Mouse (Mus musculus) gastrocnemius, adult 8-10 months (tissue): ENCODE results near the gene Tmem165. TPM values are rescaled to one million over a fixed set of nuclear protein-coding genes. Genes with fewer than 3 reads are reported as not detected.
A peak's percentile ranks its signal among the peaks of the same experiment; 100 is the strongest.

ENCODE experiments used
- DNase-seq, 2 experiments: peaks; one replicate each; pipeline ENCODE4 v3.0.0; 2022; ENCODE audit warnings: low spot score in 2 of 2
- total RNA-seq, 4 experiments: library from RNA; stranded (reverse); gene quantifications; 2 replicates each; pipeline ENCODE4 v1.2.4; 2022

Gene Tmem165
- total RNA-seq, 4 experiments from 2014 or later = 12.1 to 14.5 (median 13.7) TPM

GRCm38 (mm10) chr5:76171039-76171438, 12.6 kb upstream of the Tmem165 start:
- DNase-seq = no peak

DNA sequence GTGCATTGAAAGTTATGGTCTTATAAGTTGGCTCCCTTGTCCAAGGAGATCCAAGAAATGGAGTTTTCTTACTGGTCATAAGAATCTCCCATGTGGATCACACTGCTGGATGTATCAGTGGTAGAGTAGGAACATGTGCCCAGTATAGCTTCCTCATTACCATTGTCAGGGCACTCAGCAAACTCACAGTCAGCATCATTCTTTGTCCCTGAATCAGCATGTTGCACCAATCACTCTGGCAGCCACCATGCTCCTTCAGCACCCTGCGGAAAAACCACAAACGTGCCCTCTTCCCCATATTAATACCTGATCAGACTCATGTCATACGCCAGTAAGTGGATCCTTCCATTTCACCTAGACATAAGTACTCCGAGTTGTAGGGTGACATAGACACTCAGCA, 8.6 kb upstream of the Tmem165 start:
- no peak for DNase-seq

DNA sequence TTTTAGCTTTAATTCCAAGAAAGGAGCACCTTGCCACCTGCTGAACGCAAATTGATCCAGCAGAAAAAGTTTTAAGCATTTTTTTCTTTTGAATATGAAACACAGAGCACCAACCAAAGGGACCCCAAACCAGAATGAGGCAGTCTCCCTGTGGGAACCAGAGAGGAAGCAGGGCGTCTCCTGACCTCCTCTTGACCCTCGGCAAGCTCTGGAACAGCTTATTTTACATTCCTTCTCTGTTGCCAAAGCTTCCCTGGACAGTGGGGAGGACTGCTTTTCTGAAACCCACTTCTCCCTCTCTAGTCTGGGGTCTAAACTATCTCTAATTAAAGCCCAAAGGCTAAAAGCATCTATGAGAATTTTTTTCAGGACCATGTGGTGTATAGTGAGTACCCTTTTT, 7.3 kb upstream of the Tmem165 start:
- no peak for DNase-seq

DNA sequence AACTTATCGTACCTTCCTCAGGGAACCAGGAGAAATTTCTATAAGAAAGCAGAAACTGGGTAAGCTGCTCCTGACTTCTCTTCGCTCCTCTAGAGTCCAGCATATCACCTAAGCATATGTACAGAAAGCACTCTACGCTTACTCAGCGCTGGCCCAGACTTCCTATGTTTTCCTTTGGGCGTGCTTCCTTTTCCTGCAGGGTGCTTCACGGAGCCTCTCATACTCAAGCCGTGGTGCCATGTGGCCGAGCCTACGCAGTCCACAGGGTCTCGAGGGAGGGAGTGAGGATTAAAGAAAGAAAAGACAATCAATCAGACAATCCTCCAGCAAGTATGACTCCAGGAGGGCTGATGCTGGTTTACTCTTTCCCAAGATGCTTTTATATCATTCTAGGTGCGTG, 6.8 kb upstream of the Tmem165 start:
- DNase-seq = no peak

DNA sequence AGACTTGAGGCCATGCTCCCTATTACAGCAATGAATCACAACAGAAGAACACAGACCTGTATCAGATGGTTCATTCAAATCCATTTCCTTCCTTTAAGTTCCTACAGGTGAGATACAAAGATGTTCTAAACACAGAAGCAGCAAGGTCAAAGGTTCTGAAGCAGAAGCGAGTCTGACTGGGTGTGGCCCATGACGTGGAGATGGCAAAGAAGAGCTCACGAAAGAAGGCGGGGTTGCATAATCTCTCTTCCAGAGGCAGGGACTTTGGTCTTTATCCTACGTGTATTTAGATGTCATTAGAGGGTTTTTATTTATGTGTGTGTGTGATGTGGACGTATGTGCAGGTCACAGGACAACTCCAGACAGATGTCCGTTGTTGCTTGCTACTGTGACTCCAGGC, 6.0 kb upstream of the Tmem165 start:
- no peak for DNase-seq

DNA sequence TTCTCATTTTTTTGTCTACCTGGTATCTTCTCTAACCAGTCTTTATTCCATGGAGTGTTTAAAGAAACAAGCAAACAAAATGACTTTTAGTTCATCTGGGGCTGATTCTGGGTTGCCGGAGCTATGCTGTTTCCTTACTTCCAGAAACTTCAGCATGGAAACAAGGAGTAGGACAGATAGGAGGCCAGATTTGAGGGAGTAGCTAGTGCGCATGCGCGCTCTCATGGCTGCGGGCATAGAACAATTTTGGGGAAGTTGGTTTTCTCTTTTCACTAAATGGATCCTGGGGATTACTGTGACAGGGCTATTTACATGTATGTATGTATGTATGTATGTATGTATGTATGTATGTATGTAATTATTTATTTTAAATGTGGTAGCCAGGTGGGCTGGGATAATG, 4.5 kb upstream of the Tmem165 start:
- DNase-seq = no peak

- DNase-seq = no peak
These were observed 3.9 kb upstream of the Tmem165 start for GRCm38 (mm10) chr5:76179791-76180190.

DNA sequence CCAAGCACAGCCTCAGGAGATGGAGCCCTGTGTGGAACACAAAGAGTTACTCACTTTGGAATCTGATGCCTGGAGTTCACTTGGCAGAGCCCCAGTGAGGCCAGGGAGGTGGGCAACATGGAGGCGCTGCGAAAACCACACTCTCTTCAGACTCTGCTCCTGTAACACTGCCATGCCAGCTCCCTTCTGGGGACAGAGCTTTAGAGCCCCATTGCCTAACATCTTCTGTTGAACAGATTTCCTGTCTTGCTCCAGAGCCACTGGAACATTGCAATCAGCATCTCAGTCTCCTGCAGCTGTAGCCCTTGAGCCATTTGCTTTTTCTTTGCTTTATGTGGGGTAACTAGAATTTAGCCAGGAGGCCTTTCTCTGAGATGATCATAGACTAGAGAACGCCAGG, 1.4 kb upstream of the Tmem165 start:
- no peak for DNase-seq

DNA sequence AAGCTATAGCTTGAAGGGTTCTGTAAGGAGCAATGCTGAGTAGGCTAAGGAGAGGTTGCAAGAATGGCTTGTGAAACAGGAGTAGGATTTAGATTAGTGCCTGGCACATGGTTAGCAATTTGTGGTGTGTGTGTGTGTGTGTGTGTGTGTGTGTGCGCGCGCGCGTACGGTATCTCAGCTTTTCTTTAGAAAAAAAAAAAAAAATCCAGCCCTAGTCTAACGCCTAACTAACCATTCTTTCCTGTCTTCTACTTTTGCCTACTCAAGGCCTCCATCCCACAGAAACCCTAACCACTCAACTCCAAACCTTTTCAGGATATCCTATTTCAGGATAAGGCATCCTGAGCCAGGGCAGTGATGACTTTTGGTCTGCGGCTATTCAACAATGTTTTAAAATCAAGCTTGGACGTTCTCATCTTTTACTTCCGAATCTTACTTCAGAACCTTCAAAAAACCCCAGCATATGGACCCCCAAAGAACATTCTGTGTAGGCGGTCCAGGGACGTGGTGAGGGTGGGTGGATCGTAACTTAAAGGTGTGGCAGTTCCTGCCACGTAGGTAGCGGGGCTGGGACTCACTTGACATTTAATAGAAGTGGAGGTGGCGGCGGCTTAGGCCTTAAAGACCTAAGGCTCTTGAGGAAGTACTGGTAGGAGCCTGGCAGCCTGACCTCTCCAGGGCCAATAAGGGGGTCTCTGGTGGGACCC, 484 bp upstream of the Tmem165 start:
- no peak for DNase-seq

DNA sequence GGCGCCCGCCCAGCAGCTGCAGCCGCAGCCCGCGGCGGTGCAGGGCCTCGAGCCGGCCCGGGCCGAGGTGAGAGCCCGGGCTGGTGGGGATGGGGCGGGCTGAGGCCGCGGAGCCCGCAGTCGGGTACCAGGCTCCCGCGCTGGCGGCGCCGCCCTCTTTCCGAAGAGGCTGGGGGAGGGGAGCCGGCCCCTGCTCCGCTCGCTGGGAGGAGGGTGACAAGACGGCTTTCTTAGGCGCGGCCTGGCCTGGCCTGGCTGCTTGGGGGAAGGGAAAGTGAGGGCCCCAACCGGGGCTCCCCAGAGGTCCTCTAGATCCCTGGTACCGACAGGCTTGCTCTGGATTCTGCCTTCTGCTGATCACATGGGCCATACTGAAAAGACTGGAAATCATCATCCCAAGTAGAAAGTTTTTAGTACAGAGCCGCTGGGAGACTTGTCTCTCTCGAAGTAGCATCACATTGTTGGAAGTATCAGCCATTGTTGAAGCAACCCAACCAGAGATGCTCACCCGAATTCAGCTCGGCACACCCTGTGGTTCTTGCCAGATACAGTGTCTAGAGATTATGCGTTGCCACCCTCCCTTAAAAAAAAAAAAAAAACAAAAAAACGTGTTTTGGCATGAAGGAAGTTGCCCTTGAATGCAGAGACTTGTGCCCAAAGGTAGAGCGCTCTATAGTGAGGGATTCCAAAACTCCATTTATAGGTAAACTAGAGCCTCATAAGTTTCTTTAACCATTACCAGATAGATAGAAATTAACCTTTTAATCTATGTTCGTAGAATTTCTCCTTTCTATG, 803 bp downstream of the Tmem165 start:
- DNase-seq = peak; percentile 20 to 30

- DNase-seq = no peak
These were observed 4.2 kb downstream of the Tmem165 start for GRCm38 (mm10) chr5:76187885-76188284.

GRCm38 (mm10) chr5:76190609-76191008, 6.9 kb downstream of the Tmem165 start:
- DNase-seq = no peak

- DNase-seq = no peak
These were observed 9.4 kb downstream of the Tmem165 start for GRCm38 (mm10) chr5:76193075-76193474.

DNA sequence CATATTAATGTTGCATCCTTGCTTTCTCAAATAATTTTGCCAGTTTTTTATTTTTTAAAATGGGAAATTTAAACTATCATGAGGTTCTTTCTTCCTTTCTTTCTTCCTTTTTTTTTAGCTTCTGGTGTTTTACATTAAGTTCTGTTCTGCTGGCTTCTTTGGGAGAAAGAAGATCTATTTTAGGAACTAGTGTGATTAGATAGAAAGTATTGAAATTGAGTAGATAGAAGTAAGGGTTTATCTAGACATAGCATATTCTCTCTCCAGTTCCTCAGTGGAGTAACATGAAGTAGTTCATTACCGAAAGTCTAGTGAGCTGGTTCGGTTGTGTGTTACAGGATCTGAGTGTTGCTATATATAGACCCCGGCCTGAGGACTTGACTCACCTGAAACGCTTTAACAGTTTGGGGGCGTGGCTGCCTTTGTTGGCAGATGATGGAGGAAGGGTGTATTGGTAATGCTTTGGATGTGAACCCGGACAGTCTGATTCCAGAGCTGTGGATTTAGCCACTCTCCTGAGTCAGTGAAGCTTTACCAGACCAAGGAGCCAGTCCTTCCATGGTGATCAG, 10.8 kb downstream of the Tmem165 start:
- no peak for DNase-seq

- DNase-seq = no peak
These were observed 15.7 kb downstream of the Tmem165 start for GRCm38 (mm10) chr5:76199346-76199745.

- DNase-seq = no peak
These were observed 19.5 kb downstream of the Tmem165 start for GRCm38 (mm10) chr5:76203171-76203570.

- DNase-seq = no peak
These were observed 22.2 kb downstream of the Tmem165 start for GRCm38 (mm10) chr5:76205886-76206285.

DNA sequence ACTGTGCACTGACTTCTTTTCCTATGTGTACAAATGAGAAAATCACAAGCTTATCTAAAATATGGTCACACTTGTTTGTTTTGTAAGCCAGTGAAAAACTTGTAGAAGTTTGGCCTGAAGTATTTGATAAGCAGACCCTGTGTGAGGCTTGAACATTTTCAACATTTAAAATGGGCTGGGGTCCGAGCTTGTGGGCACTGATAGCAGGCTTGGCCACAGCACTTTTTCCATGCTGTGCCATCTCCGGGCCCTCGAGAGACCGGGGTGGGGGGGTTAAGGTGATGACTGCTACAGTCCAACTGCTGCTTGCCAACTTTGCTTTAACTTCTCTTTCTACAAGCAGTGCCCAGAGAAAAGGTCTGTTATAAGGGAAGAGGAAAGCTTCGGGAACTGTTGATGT, 24.4 kb downstream of the Tmem165 start:
- no peak for DNase-seq

- DNase-seq = no peak
These were observed 33.0 kb downstream of the Tmem165 start for GRCm38 (mm10) chr5:76216691-76217090.

DNA sequence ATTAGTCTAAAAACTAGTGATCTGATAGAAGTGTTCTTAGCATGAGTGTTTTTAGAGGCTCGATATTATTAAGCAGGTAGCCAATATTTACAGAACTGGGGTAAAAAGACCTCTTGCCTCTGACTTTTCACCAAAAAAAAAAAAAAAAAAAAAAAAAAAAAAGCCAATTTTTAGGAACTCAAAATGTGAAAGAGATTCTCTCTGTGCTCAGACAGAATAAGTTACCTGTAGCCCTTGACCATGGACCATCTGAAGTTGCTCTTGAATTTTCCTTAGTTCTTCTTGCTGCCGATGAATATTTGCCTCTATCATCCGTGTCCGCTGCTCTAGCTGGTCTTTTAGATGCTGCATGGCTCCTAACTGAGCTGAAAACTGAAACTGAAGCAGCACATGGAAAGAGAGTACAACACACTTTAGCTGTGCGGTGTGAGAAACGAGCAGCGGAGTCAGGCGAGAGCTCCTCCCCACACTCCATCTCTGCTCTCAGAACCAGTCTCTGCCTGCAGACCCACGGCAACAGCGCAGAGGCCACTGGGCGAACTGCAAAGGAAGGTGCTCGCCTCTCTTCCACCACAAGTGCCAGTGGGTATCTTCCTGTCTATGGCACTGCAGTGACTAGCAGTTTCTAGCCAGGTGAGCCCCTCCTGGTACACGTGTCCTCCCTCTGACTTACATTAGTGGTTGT, 47.6 kb downstream of the Tmem165 start:
- no peak for DNase-seq

DNA sequence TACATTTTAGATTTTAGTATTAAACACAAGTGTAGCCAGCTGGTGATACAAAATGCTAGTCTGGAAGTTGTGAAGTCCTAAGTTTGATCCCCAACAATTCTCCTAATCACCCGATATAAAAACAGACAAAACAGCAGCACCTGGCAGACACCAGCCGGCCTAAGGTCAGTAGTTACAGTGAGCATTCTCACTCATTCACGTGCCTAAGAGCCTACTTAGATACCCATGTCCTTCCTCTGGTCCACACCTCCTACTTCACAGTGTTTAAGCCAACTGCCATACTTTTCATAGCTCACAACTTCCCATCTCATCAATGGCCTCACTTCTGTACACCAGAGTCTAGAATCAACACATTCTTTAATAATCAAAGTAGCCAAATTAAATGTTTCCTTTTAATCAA, 59.6 kb downstream of the Tmem165 start:
- DNase-seq = no peak

GRCm38 (mm10) chr5:76243929-76244328, 60.2 kb downstream of the Tmem165 start:
- DNase-seq = no peak
